Mouse (Mus musculus): ENCODE measurements around the gene Gadl1. TPM values are rescaled to one million over a fixed set of nuclear protein-coding genes. Genes with fewer than 3 reads are reported as not detected.
"Not testable (repeated sequence)": the region's sequence is repeated elsewhere in the genome, so short reads cannot be mapped to it uniquely, and the experiment has no call there.

Gene Gadl1
- polyA plus RNA-seq, 1 experiment: 0.35 TPM

DNA sequence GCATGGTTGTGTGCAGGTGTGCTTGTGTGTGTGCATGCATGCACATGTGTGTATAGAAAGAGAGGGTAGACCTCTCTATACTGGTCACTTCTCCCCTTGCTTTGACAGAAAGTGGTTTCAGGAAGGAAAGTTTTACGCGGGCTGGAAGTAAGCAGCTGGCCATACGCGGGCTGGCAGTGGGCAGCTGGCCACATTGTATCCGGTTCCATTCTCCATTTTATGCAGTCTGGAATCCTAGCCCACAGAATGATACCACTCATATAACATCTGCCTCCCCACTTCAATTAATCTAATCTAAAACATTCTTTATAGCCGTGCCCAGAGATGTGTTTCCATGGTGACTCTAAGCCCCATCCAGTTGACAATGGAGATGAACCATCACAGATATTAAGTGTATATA, 129.0 kb downstream of the Gadl1 start:
- H3K27ac ChIP-seq (ENCODE audit: insufficient read depth, low read length): no peak overlapping the region
- no peaks in the 10 kb centered on the region for H3K4me1 ChIP-seq (ENCODE audit: control insufficient read depth, insufficient read depth, low read length)
- TF ChIP-seq POLR2A (IDR thresholded peaks at IDR 0.05; ENCODE audit: extremely low read depth, insufficient read depth, low read length): no peak
- no peak for TF ChIP-seq CTCF (IDR thresholded peaks at IDR 0.05; ENCODE audit: extremely low read depth, insufficient read depth, low read length)
- H3K4me3 ChIP-seq (ENCODE audit: insufficient read depth, low read length): no peak overlapping the region

DNA sequence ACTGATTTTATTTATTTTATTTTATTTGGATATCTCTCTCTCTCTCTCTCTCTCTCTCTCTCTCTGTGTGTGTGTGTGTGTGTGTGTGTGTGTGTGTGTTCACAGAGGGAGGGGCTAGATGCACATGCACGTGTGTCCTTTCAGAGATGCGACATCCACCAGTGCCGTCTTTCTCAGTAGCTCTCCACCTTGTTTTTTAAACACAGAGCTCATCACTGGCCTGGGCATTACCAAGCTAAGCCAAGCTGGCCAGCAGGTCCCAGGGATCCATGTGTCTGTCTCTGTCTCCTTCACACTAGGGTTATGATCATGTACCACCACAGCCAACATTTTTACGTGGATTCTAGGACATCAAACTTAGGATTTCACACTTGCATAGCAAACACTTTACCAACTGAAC, 130.7 kb downstream of the Gadl1 start:
- H3K4me1 ChIP-seq (ENCODE audit: control insufficient read depth, insufficient read depth, low read length): no peaks in the 10 kb centered on the region
- TF ChIP-seq POLR2A (IDR thresholded peaks at IDR 0.05; ENCODE audit: extremely low read depth, insufficient read depth, low read length) (no peak), CTCF (IDR thresholded peaks at IDR 0.05; ENCODE audit: extremely low read depth, insufficient read depth, low read length) (no peak)
- H3K4me3 ChIP-seq (ENCODE audit: insufficient read depth, low read length): no peak overlapping the region
- H3K27ac ChIP-seq (ENCODE audit: insufficient read depth, low read length): no peak overlapping the region

DNA sequence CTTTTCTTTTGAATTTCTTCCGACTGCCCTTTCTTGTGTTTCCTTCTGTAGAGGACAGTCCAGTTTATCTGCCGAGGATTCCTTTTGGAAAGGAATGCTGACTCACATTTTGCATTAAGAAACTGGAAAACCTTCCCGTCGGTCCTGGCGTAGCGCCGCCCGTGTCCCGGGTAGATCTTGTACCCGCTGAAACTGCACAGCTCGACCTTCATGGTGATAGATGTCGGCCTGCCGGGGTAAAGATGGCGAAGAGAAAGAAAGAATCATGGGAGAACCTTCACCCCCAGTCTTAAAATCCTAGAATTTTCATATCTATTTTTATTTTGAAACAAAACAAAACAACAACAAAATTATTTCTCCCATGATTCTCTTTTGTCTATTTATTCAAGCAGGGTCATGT, 131.6 kb downstream of the Gadl1 start:
- not testable (repeated sequence) for H3K4me1 ChIP-seq (ENCODE audit: control insufficient read depth, insufficient read depth, low read length); H3K4me3 ChIP-seq (ENCODE audit: insufficient read depth, low read length); H3K27ac ChIP-seq (ENCODE audit: insufficient read depth, low read length)

DNA sequence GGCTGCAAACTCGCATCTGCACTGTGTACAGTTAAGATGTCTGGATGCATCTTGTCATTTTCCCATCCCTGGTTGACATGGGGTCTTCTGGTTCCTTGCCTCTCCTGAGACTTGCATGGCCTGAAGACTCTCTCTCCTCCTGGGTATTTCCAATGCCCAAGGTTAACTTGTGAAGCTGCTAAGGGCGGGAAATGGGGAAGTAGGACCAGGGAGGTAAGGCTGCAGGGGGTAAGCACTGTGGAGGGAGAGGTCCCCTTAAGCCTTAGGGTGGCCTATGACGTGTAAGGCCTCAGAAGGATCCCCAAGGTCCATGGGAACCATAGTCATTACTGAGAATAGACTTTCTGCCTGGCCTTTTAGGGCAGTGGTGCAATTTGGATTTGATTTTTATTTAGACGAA, 132.1 kb downstream of the Gadl1 start:
- Histone ChIP-seq H3K27ac (ENCODE audit: insufficient read depth, low read length) (no peak overlapping the region), H3K4me1 (ENCODE audit: control insufficient read depth, insufficient read depth, low read length) (no peaks in the 10 kb centered on the region), H3K4me3 (ENCODE audit: insufficient read depth, low read length) (no peak overlapping the region)
- no peak for TF ChIP-seq CTCF (IDR thresholded peaks at IDR 0.05; ENCODE audit: extremely low read depth, insufficient read depth, low read length)
- TF ChIP-seq POLR2A (IDR thresholded peaks at IDR 0.05; ENCODE audit: extremely low read depth, insufficient read depth, low read length): no peak

DNA sequence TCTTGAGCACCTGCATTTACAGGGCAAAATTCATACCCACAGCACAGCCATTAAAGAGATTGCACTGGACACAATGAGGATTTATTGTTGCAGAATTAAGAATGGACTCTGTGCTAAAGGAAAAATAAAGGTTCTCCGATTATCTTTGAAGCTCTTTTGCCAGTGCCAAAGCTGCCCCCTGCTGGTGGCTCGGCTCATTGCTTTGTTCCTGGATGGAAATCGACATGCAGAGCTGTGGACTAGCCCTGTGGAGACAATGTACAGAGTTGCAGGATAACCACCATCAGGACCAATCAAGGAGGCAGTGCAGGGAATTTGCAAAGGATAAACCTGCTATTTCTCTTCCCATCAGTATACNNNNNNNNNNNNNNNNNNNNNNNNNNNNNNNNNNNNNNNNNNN, 132.5 kb downstream of the Gadl1 start:
- Histone ChIP-seq H3K4me1 (ENCODE audit: control insufficient read depth, insufficient read depth, low read length) (no peaks in the 10 kb centered on the region), H3K4me3 (ENCODE audit: insufficient read depth, low read length) (no peak overlapping the region), H3K27ac (ENCODE audit: insufficient read depth, low read length) (no peak overlapping the region)
- TF ChIP-seq CTCF (IDR thresholded peaks at IDR 0.05; ENCODE audit: extremely low read depth, insufficient read depth, low read length) (peak; percentile 90), POLR2A (IDR thresholded peaks at IDR 0.05; ENCODE audit: extremely low read depth, insufficient read depth, low read length) (no peak)

DNA sequence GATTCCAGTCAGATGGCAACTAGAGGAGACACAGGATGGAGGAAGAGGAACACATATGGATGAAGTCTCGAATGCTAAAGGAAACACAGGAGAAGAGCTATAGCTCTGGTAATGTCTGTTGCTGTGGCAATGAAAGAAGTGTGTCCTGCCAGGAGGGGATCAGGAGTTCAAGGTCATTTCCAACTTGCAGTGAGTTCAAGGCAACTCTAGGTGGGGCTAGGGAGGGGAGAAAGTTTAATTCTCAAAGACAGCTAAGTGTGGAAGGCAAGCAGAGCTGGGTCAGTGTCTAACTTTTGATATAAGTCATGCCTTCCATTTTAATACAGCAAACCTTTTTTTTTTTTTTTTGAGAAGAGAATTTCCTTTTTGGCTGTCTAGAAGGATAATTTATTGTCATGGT, 140.7 kb downstream of the Gadl1 start:
- Histone ChIP-seq H3K4me1 (ENCODE audit: control insufficient read depth, insufficient read depth, low read length) (no peaks in the 10 kb centered on the region), H3K27ac (ENCODE audit: insufficient read depth, low read length) (no peak overlapping the region), H3K4me3 (ENCODE audit: insufficient read depth, low read length) (no peak overlapping the region)
- TF ChIP-seq POLR2A (IDR thresholded peaks at IDR 0.05; ENCODE audit: extremely low read depth, insufficient read depth, low read length) (no peak), CTCF (IDR thresholded peaks at IDR 0.05; ENCODE audit: extremely low read depth, insufficient read depth, low read length) (no peak)

DNA sequence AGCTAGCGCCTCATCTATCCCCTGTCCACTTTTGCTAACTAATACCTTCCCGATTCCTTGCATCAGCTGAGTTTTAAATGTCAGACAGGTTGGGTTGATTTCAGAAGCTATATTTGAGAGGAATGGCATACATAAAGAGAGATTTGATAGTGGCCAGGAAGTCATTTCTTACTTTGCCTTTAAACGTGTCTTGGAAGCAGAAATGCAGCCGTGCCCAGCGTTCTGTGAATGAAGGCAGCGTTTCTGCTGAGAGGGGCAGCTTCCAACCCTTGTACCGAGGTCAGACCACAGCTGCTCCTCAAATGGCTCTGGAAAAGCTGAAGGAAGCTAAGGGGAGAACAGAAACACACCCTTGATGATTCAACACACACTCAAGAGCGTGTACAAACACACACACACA, 144.7 kb downstream of the Gadl1 start:
- Histone ChIP-seq H3K27ac (ENCODE audit: insufficient read depth, low read length) (no peak overlapping the region), H3K4me3 (ENCODE audit: insufficient read depth, low read length) (no peak overlapping the region), H3K4me1 (ENCODE audit: control insufficient read depth, insufficient read depth, low read length) (no peaks in the 10 kb centered on the region; the same call in 1 of the 2 replicates)
- TF ChIP-seq POLR2A (IDR thresholded peaks at IDR 0.05; ENCODE audit: extremely low read depth, insufficient read depth, low read length) (no peak), CTCF (IDR thresholded peaks at IDR 0.05; ENCODE audit: extremely low read depth, insufficient read depth, low read length) (no peak)

DNA sequence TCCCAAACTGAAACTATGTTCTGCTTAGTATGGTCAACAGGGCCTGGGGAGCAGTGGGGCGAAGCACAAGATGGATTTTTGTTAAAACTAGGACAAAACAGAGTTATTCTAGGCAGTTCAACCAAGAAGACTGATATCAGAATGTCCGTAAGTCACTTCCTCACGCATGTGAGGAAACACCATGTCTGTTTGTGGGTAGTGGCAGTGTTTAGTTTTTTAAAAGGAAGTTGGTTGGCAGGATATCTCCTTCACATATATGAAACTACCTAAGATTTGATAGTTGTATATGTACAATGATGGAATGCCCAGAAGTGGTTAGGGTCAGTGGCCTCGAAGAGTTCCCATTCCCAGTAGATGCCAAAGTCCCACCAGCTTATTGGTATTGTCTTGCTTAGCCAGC, 149.2 kb downstream of the Gadl1 start:
- no peaks in the 10 kb centered on the region; the same call in 1 of the 2 replicates for H3K4me1 ChIP-seq (ENCODE audit: control insufficient read depth, insufficient read depth, low read length)
- no peak overlapping the region for H3K27ac ChIP-seq (ENCODE audit: insufficient read depth, low read length)
- TF ChIP-seq POLR2A (IDR thresholded peaks at IDR 0.05; ENCODE audit: extremely low read depth, insufficient read depth, low read length): no peak
- no peak for TF ChIP-seq CTCF (IDR thresholded peaks at IDR 0.05; ENCODE audit: extremely low read depth, insufficient read depth, low read length)
- no peak overlapping the region for H3K4me3 ChIP-seq (ENCODE audit: insufficient read depth, low read length)

DNA sequence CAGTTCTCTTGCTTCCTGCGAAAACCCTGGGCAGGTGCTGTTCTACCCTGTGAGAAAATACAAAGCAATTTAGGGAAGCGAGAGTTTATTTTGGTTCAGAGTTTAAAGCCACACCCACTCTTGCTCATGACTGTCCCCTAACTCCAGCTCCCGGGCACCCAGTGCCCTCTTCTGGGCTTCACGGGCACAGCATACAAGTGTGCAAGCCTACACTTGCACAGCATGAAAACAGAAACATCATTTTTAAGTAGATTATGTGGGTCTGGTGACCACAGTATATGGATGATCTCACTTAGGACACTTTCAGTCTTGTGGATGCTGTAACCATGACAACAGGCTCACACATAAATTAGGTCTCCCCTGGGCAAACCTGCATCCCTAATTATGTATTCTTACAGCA, 149.9 kb downstream of the Gadl1 start:
- H3K4me3 ChIP-seq (ENCODE audit: insufficient read depth, low read length): no peak overlapping the region
- TF ChIP-seq POLR2A (IDR thresholded peaks at IDR 0.05; ENCODE audit: extremely low read depth, insufficient read depth, low read length) (no peak), CTCF (IDR thresholded peaks at IDR 0.05; ENCODE audit: extremely low read depth, insufficient read depth, low read length) (peak; percentile 47; the same call in 1 of the 2 replicates)
- no peaks in the 10 kb centered on the region; the same call in 1 of the 2 replicates for H3K4me1 ChIP-seq (ENCODE audit: control insufficient read depth, insufficient read depth, low read length)
- no peak overlapping the region for H3K27ac ChIP-seq (ENCODE audit: insufficient read depth, low read length)

DNA sequence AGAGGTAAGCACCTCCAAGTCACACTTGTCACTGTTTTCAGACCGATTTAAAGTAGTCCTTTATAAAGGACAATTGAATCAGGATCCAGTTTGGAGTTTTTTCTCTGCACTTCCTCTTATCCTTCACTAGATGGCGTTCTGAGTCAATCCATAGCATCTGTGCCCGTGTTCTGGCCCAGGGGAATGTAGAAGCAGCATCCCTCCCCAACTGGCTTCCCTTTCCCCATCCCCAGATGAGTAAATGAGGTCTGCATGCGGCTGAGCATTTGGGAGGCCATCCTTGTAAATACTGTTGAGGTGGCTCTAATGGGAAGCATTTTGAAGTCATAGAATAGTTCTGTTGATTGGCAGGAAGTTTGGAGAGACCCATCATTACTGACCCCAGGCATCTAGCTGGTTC, 151.4 kb downstream of the Gadl1 start:
- H3K27ac ChIP-seq (ENCODE audit: insufficient read depth, low read length): no peak overlapping the region
- peak; percentile 73 for TF ChIP-seq CTCF (IDR thresholded peaks at IDR 0.05; ENCODE audit: extremely low read depth, insufficient read depth, low read length)
- TF ChIP-seq POLR2A (IDR thresholded peaks at IDR 0.05; ENCODE audit: extremely low read depth, insufficient read depth, low read length): no peak
- no peaks in the 10 kb centered on the region; the same call in 1 of the 2 replicates for H3K4me1 ChIP-seq (ENCODE audit: control insufficient read depth, insufficient read depth, low read length)
- H3K4me3 ChIP-seq (ENCODE audit: insufficient read depth, low read length): no peak overlapping the region

DNA sequence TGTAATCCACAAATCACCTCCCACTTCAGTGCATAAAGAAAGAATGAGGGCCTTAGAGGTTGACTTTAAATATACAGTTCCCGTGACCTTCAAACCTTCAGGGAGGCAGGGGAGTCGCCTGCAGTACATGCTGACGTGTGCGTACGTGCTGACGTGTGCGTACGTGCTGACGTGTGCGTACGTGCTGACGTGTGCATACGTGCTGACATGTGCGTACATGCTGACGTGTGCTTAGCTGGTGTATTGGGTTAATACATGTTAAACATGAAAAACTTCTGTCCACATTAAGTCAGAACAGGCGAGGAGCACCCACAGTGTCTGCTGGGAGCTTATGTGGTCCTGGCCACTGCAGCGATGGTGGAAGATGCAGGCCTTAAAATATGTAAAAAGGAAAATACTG, 155.5 kb downstream of the Gadl1 start:
- no peak overlapping the region for H3K27ac ChIP-seq (ENCODE audit: insufficient read depth, low read length)
- H3K4me3 ChIP-seq (ENCODE audit: insufficient read depth, low read length): no peak overlapping the region
- no peak for TF ChIP-seq CTCF (IDR thresholded peaks at IDR 0.05; ENCODE audit: extremely low read depth, insufficient read depth, low read length)
- no peak for TF ChIP-seq POLR2A (IDR thresholded peaks at IDR 0.05; ENCODE audit: extremely low read depth, insufficient read depth, low read length)
- no peaks in the 10 kb centered on the region for H3K4me1 ChIP-seq (ENCODE audit: control insufficient read depth, insufficient read depth, low read length)

DNA sequence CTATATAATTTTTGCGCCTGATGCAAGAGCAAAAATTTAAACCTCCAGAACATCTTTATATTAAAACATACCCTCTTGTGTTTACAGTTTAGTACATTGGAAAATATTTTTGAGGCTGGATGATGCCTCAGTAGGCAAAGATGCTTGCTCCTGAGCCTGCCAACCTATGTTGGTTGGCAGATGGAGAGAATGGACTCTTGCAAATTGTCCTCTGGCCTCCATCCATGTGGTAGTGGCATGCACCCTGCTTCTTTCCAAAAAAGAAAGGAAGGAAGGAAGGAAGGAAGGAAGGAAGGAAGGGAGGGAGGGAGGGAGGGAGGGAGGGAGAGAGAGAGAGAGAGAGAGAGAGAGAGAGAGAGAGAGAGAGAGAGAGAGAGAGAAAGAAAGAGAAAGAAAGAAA, 162.3 kb downstream of the Gadl1 start:
- H3K4me3 ChIP-seq (ENCODE audit: insufficient read depth, low read length); H3K4me1 ChIP-seq (ENCODE audit: control insufficient read depth, insufficient read depth, low read length); H3K27ac ChIP-seq (ENCODE audit: insufficient read depth, low read length): not testable (repeated sequence)

All from cortical plate, adult 2 months (tissue).